Mouse (Mus musculus) midbrain, embryonic 13.5 days (tissue): Measurements from ENCODE around the gene Acsm3. TPM values are rescaled to one million over a fixed set of nuclear protein-coding genes. Genes with fewer than 3 reads are reported as not detected.
"Not testable (repeated sequence)": the region's sequence is repeated elsewhere in the genome, so short reads cannot be mapped to it uniquely, and the experiment has no call there.

Experiments
- ATAC-seq: fragments of 200-750 bp; cut with Nextera tagmentation; 2 replicates; pipeline ENCODE4 v1.8.0; 2017; ENCODE audit warnings: mild to moderate bottlenecking, moderate TSS enrichment, moderate library complexity
- H3K27ac ChIP-seq: fragments of 300-500 bp; sonication (generic); 2 replicates; pipeline ENCODE4 v1.5.1; 2015; ENCODE audit warnings: inconsistent platforms, mild to moderate bottlenecking, moderate library complexity
- H3K27me3 ChIP-seq: fragments of 300-500 bp; sonication (generic); 2 replicates; pipeline ENCODE4 v1.6.1; 2015; ENCODE audit warnings: mild to moderate bottlenecking, inconsistent platforms
- H3K36me3 ChIP-seq: fragments of 300-500 bp; sonication (generic); 2 replicates; pipeline ENCODE4 v1.6.1; 2015; ENCODE audit warnings: mild to moderate bottlenecking, inconsistent platforms
- H3K4me1 ChIP-seq: fragments of 300-500 bp; sonication (generic); replicated peaks from 2 replicates; pipeline ENCODE4 v1.6.1; 2015; ENCODE audit warnings: inconsistent platforms
- H3K4me2 ChIP-seq: fragments of 300-500 bp; sonication (generic); replicated peaks from 2 replicates; pipeline ENCODE4 v1.6.1; 2015; ENCODE audit warnings: moderate library complexity, mild to moderate bottlenecking, inconsistent platforms
- H3K4me3 ChIP-seq: fragments of 300-500 bp; sonication (generic); replicated peaks from 2 replicates; pipeline ENCODE4 v1.5.1; 2015; ENCODE audit warnings: mild to moderate bottlenecking, inconsistent platforms
- H3K9ac ChIP-seq: fragments of 300-500 bp; sonication (generic); replicated peaks from 2 replicates; pipeline ENCODE4 v1.6.1; 2015; ENCODE audit warnings: mild to moderate bottlenecking, inconsistent platforms
- H3K9me3 ChIP-seq: fragments of 300-500 bp; sonication (generic); 2 replicates; pipeline ENCODE4 v1.6.1; 2016; ENCODE audit warnings: mild to moderate bottlenecking, inconsistent platforms
- WGBS: fragments of 180-500 bp; shearing (Covaris S2); methylation state at CpG from one replicate; pipeline ENCODE4 v1.1.7; 2015; 5-methylcytosine and 5-hydroxymethylcytosine counted together
- polyA plus RNA-seq: library from polyadenylated mRNA; unstranded; fragments of >200 nt; fragmentation: Nextera tagmentation; extraction: Ambion mirVana; gene quantifications from 2 replicates; pipeline ENCODE4 v1.2.1, GENCODE M21; 2015

The Acsm3 gene
- 0.11 and 0.12 TPM in 2 replicates for polyA plus RNA-seq

DNA sequence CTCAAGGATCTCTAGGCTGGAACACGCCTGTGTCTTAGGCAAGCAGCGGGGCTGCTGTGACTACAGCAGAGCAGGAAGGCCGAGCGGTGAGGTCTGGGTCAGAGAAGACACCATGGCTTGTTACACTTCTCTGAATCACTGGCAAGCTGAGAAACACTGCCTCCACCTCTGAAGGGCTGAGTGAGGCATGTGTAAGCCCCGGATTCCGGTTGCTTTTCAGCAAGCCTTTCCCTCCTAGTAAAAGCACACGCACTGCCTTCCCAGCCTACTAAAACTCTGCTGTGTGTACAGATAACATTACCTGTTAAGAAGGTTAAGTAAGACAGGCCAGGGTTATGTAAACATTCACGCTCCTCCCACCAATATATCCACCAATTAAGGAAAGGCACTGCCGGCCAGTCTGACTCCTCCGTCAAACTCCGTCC is at the start of gene Acsm3:
Gene Acsm3 (plus strand): TSS at position 397 of the 425 bp plus-strand sequence.
- Histone ChIP-seq H3K27ac (no peak within 1 kb of the TSS), H3K9ac (no peak within 1 kb of the TSS), H3K4me3 (no peak within 1 kb of the TSS), H3K4me1 (no peaks in the 10 kb centered on the region), H3K36me3 (no peaks in the 10 kb centered on the region), H3K27me3 (no peaks in the 10 kb centered on the region), H3K9me3 (no peaks in the 10 kb centered on the region), H3K4me2 (no peak within 1 kb of the TSS)
- no peak for ATAC-seq
- 86% methylated on average over 11 of the region's 11 CpGs for WGBS

- Histone ChIP-seq H3K4me2 (no peak overlapping the region), H3K4me3 (no peak overlapping the region), H3K27me3 (no peaks in the 10 kb centered on the region), H3K27ac (no peak overlapping the region), H3K9me3 (no peaks in the 10 kb centered on the region), H3K4me1 (peaks cover 3% of the 10 kb centered on the region), H3K9ac (no peak overlapping the region), H3K36me3 (peaks cover 36% of the 10 kb centered on the region)
- ATAC-seq, result no peak
- 94% methylated on average over 7 of the region's 7 CpGs for WGBS
Measured at GRCm38 (mm10) chr7:119714111-119714510, 46.6 kb upstream of the Acsm3 start.

DNA sequence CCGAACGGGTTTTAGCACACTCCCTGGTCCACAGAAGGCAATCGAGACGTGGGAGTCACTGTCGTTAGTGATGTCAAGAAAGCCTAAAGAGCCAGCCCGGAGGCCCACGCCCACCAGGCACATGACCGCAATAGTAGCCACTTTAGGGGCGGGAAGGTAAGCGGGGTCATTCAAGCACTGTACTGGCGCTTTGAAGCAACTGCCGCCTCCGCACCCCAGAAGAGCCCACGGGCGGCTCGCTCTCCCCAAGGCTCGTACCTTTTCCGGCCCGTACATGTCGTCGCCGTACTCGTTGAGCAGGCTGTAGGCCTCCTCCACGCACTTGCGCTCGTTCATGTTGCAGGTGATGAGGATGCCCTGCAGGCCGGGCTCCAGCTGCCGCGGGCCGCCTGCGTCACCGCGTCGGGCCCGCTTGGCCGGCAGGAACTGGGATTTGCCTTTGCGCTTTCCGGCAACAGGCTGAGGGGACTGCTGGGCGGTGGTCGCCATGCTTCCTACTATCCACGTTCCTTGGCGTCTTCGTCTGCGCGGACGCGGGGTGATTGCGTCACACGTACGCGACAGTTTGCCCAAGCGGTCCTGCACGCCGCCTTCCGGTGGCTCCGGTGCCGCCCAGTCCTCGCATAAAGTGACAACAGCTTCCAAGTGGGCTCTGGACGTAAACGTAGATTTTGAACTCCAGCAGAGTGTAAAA is 40.3 kb upstream of the Acsm3 start, which contains the start of gene Thumpd1:
Gene Thumpd1 (minus strand): TSS at position 546 of the 694 bp plus-strand sequence.
- ATAC-seq, result peak; percentile 94
- under 1% methylated on average over 60 of the region's 60 CpGs for WGBS

DNA sequence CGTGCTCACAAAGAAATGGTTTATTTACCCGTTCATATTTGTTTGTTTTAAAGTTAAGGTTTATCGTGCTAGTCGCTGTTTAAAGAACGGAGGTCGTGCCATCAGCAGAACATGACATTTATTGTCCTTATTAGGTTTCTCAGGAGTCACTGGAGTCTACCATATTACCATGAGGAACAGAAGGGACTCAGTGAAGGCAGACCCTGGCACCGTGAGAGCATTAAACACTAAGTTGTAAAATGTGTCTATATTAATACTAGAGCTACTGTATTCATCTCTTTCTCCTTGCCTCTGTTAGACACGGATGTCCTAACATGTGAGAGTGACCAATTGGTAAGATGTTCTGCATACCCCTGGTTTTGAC is 39.8 kb upstream of the Acsm3 start:
- H3K4me1 ChIP-seq, result peaks cover 18% of the 10 kb centered on the region
- WGBS, result 15% methylated on average over 8 of the region's 8 CpGs

More for the DNA sequence above, 40.3 kb upstream of the Acsm3 start, which contains the start of gene Thumpd1:
- no peaks in the 10 kb centered on the region for H3K27me3 ChIP-seq
- peak within 1 kb of the TSS; percentile 87 for H3K4me2 ChIP-seq
- H3K9me3 ChIP-seq, result no peaks in the 10 kb centered on the region
- H3K4me1 ChIP-seq, result peaks cover 18% of the 10 kb centered on the region
- peaks cover 32% of the 10 kb centered on the region for H3K36me3 ChIP-seq
- H3K9ac ChIP-seq, result peak within 1 kb of the TSS; percentile 86
- H3K4me3 ChIP-seq, result peak within 1 kb of the TSS; percentile 97
- peak within 1 kb of the TSS; percentile 65 for H3K27ac ChIP-seq

GRCm38 (mm10) chr7:119727621-119728020 is 33.1 kb upstream of the Acsm3 start:
- Histone ChIP-seq H3K4me2 (no peak overlapping the region), H3K4me3 (no peak overlapping the region), H3K9me3 (no peaks in the 10 kb centered on the region), H3K27ac (no peak overlapping the region), H3K27me3 (no peaks in the 10 kb centered on the region), H3K36me3 (no peaks in the 10 kb centered on the region), H3K4me1 (no peaks in the 10 kb centered on the region), H3K9ac (no peak overlapping the region)
- 97% methylated on average over 2 of the region's 2 CpGs for WGBS
- ATAC-seq, result no peak

More for the DNA sequence above, 39.8 kb upstream of the Acsm3 start:
- Histone ChIP-seq H3K27me3 (no peaks in the 10 kb centered on the region), H3K27ac (peak overlapping the region; percentile 45), H3K9me3 (no peaks in the 10 kb centered on the region), H3K36me3 (peaks cover 27% of the 10 kb centered on the region), H3K9ac (peak overlapping the region; percentile 86), H3K4me2 (peak overlapping the region; percentile 87), H3K4me3 (peak overlapping the region; percentile 97)
- peak; percentile 70 for ATAC-seq

- H3K27me3 ChIP-seq, H3K9ac ChIP-seq, H3K4me1 ChIP-seq, H3K36me3 ChIP-seq, H3K27ac ChIP-seq, H3K9me3 ChIP-seq, H3K4me2 ChIP-seq, H3K4me3 ChIP-seq, ATAC-seq: not testable (repeated sequence)
- 84% methylated on average over 4 of the region's 4 CpGs for WGBS
Measured at GRCm38 (mm10) chr7:119731262-119731661, 29.5 kb upstream of the Acsm3 start.

DNA sequence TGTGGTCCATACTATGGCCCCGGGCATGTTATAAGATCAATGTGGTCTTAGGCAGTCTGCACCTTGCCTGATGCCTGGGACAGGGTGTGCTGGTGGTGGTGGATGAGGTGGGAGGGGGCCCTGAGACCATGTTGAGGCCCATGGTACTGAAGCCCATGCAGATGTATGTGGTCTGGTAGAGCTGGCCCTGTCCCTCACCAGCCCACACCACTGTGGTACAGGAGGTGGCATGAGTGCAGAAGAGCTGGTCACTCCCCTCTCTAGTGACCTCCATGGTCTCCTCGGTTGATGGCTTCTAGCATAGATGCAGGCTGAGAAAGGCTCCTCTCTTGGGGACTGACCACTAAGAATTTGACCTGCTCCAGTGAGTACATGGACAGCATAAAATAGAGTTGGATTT is 21.8 kb upstream of the Acsm3 start:
- Histone ChIP-seq H3K27me3 (0 out of 2 replicates have a peak, but pooled peaks cover 2% of the 10 kb centered on the region), H3K27ac (no peak overlapping the region), H3K9me3 (no peaks in the 10 kb centered on the region), H3K9ac (no peak overlapping the region), H3K4me2 (no peak overlapping the region), H3K4me1 (no peaks in the 10 kb centered on the region), H3K36me3 (no peaks in the 10 kb centered on the region), H3K4me3 (no peak overlapping the region)
- 0 out of 2 replicates have a peak, but pooled peaks have one; percentile 45 for ATAC-seq
- 81% methylated on average over 2 of the region's 2 CpGs for WGBS

- Histone ChIP-seq H3K9ac (peak overlapping the region; percentile 55; the same call in 1 of the 2 replicates), H3K4me2 (peak overlapping the region; percentile 49), H3K4me3 (peak overlapping the region; percentile 41)
- H3K27ac ChIP-seq, H3K4me1 ChIP-seq, H3K9me3 ChIP-seq, H3K27me3 ChIP-seq, H3K36me3 ChIP-seq: not testable (repeated sequence)
- peak; percentile 70 for ATAC-seq
- WGBS, result 8% methylated on average over 28 of the region's 44 CpGs
Measured at GRCm38 (mm10) chr7:119739798-119740468, 20.8 kb upstream of the Acsm3 start.

- Histone ChIP-seq H3K27ac (no peak overlapping the region), H3K4me2 (peak overlapping the region; percentile 42), H3K4me1 (peaks cover 6% of the 10 kb centered on the region), H3K9me3 (no peaks in the 10 kb centered on the region), H3K27me3 (0 out of 2 replicates have a peak, but pooled peaks cover 9% of the 10 kb centered on the region), H3K4me3 (peak overlapping the region; percentile 14), H3K36me3 (no peaks in the 10 kb centered on the region), H3K9ac (no peak overlapping the region)
- 8% methylated on average over 34 of the region's 34 CpGs for WGBS
- ATAC-seq, result no peak
Measured at GRCm38 (mm10) chr7:119744321-119744720, 16.4 kb upstream of the Acsm3 start.

GRCm38 (mm10) chr7:119745869-119746268 is 14.9 kb upstream of the Acsm3 start:
- 90% methylated on average over 1 of the region's 1 CpGs for WGBS
- Histone ChIP-seq H3K9me3 (no peaks in the 10 kb centered on the region), H3K4me1 (peaks cover 6% of the 10 kb centered on the region), H3K36me3 (no peaks in the 10 kb centered on the region), H3K27ac (no peak overlapping the region), H3K4me2 (no peak overlapping the region), H3K4me3 (no peak overlapping the region), H3K9ac (no peak overlapping the region), H3K27me3 (0 out of 2 replicates have a peak, but pooled peaks cover 9% of the 10 kb centered on the region)
- ATAC-seq, result no peak

- Histone ChIP-seq H3K27ac (no peak overlapping the region), H3K9me3 (no peaks in the 10 kb centered on the region), H3K9ac (no peak overlapping the region), H3K4me2 (no peak overlapping the region), H3K36me3 (no peaks in the 10 kb centered on the region), H3K4me3 (no peak overlapping the region), H3K4me1 (peaks cover 6% of the 10 kb centered on the region), H3K27me3 (0 out of 2 replicates have a peak, but pooled peaks cover 8% of the 10 kb centered on the region)
- WGBS, result 82% methylated on average over 2 of the region's 2 CpGs
- ATAC-seq, result no peak
Measured at GRCm38 (mm10) chr7:119748761-119749160, 12.0 kb upstream of the Acsm3 start.

GRCm38 (mm10) chr7:119749942-119750341 is 10.8 kb upstream of the Acsm3 start:
- ATAC-seq, result no peak
- H3K9ac ChIP-seq, result no peak overlapping the region
- H3K9me3 ChIP-seq, result no peaks in the 10 kb centered on the region
- H3K4me3 ChIP-seq, result no peak overlapping the region
- WGBS, result 72% methylated on average over 2 of the region's 2 CpGs
- no peaks in the 10 kb centered on the region for H3K36me3 ChIP-seq
- H3K4me2 ChIP-seq, result no peak overlapping the region
- H3K27ac ChIP-seq, result no peak overlapping the region
- no peaks in the 10 kb centered on the region for H3K27me3 ChIP-seq
- no peaks in the 10 kb centered on the region for H3K4me1 ChIP-seq
